Mouse (Mus musculus): ENCODE measurements around the gene Hsd3b6. TPM values are rescaled to one million over a fixed set of nuclear protein-coding genes. Genes with fewer than 3 reads are reported as not detected.
"Not testable (repeated sequence)": the region's sequence is repeated elsewhere in the genome, so short reads cannot be mapped to it uniquely, and the experiment has no call there.

Hsd3b6 gene
- polyA plus RNA-seq, 1 experiment from 2014 or later = 9.7 TPM

DNA sequence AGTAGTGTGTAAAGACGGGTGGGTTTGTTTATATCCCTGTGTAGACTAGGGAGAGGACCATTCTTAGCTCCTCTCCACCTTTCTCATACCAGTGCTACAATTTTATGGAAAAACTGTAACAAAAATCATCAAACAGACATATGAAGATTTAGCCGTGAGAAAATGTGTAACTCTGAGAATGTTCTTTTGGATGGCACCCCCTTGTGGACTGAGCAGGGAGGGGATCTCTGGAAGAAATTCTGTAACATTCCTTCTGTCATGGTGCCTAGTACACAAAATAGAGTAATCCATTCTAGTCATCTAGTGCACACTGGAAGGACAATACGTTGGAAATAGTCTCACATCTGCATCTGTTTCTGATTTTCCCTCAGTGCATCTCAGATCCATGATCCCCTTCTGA, 9.2 kb downstream of the Hsd3b6 start:
- not testable (repeated sequence) for H3K4me1 ChIP-seq (replicated peaks); H3K27ac ChIP-seq; ATAC-seq (ENCODE audit: low FRiP score); H3K9ac ChIP-seq; H3K4me2 ChIP-seq; H3K36me3 ChIP-seq; H3K9me3 ChIP-seq; H3K27me3 ChIP-seq; H3K4me3 ChIP-seq
- WGBS = 57% methylated on average over 3 of the region's 3 CpGs

GRCm38 (mm10) chr3:98786551-98786950, 27.7 kb downstream of the Hsd3b6 start:
- Histone ChIP-seq H3K9ac (no peak overlapping the region), H3K4me3 (no peak overlapping the region), H3K36me3 (no peaks in the 10 kb centered on the region), H3K9me3 (no peaks in the 10 kb centered on the region), H3K27ac (no peak overlapping the region), H3K27me3 (no peaks in the 10 kb centered on the region), H3K4me2 (no peak overlapping the region), H3K4me1 (replicated peaks) (no peaks in the 10 kb centered on the region)
- ATAC-seq (ENCODE audit: low FRiP score) = no peak
- 83% methylated on average over 2 of the region's 2 CpGs for WGBS

GRCm38 (mm10) chr3:98782181-98782868, 31.9 kb downstream of the Hsd3b6 start:
- Histone ChIP-seq H3K36me3 (no peaks in the 10 kb centered on the region), H3K4me3 (no peak overlapping the region), H3K9me3 (no peaks in the 10 kb centered on the region), H3K4me2 (no peak overlapping the region), H3K4me1 (replicated peaks) (no peaks in the 10 kb centered on the region), H3K27me3 (no peaks in the 10 kb centered on the region), H3K9ac (no peak overlapping the region), H3K27ac (no peak overlapping the region)
- no peak for ATAC-seq (ENCODE audit: low FRiP score)

- H3K4me3 ChIP-seq = no peak overlapping the region
- no peaks in the 10 kb centered on the region for H3K4me1 ChIP-seq (replicated peaks)
- no peak overlapping the region for H3K27ac ChIP-seq
- no peaks in the 10 kb centered on the region for H3K27me3 ChIP-seq
- no peak for ATAC-seq (ENCODE audit: low FRiP score)
- H3K9me3 ChIP-seq = no peaks in the 10 kb centered on the region
- no peaks in the 10 kb centered on the region for H3K36me3 ChIP-seq
- H3K4me2 ChIP-seq = no peak overlapping the region
- H3K9ac ChIP-seq = no peak overlapping the region
Observed at GRCm38 (mm10) chr3:98780921-98781320, 33.3 kb downstream of the Hsd3b6 start.

GRCm38 (mm10) chr3:98764155-98764554, 50.1 kb downstream of the Hsd3b6 start:
- H3K27me3 ChIP-seq = no peaks in the 10 kb centered on the region
- H3K4me3 ChIP-seq = no peak overlapping the region
- no peaks in the 10 kb centered on the region for H3K4me1 ChIP-seq (replicated peaks)
- H3K9me3 ChIP-seq = no peaks in the 10 kb centered on the region
- no peak for ATAC-seq (ENCODE audit: low FRiP score)
- H3K36me3 ChIP-seq = no peaks in the 10 kb centered on the region
- no peak overlapping the region for H3K27ac ChIP-seq
- H3K9ac ChIP-seq = no peak overlapping the region
- no peak overlapping the region for H3K4me2 ChIP-seq

- Histone ChIP-seq H3K27ac (no peak overlapping the region), H3K9me3 (no peaks in the 10 kb centered on the region), H3K27me3 (no peaks in the 10 kb centered on the region), H3K9ac (no peak overlapping the region), H3K4me1 (replicated peaks) (no peaks in the 10 kb centered on the region), H3K4me2 (no peak overlapping the region), H3K4me3 (no peak overlapping the region), H3K36me3 (no peaks in the 10 kb centered on the region)
- ATAC-seq (ENCODE audit: low FRiP score) = no peak
- WGBS = 92% methylated on average over 3 of the region's 3 CpGs
Observed at GRCm38 (mm10) chr3:98756836-98757235, 57.4 kb downstream of the Hsd3b6 start.

Other genes with a start within 250 kb of the Hsd3b6 start
- gene Gm10681, start 225.6 kb downstream of the Hsd3b6 start, polyA plus RNA-seq (2015; fragmentation: Nextera tagmentation; extraction: Ambion mirVana) = not detected in 2 replicates
- gene Hsd3b5, start 184.2 kb downstream of the Hsd3b6 start, polyA plus RNA-seq (2015; fragmentation: Nextera tagmentation; extraction: Ambion mirVana) = not detected in 2 replicates
- 0.05 TPM in 1 of 2 replicates, not detected in the other for gene Hsd3b2, start 89.9 kb downstream of the Hsd3b6 start, polyA plus RNA-seq (2015; fragmentation: Nextera tagmentation; extraction: Ambion mirVana)
- gene Hsd3b3, start 51.3 kb downstream of the Hsd3b6 start, polyA plus RNA-seq (2015; fragmentation: Nextera tagmentation; extraction: Ambion mirVana) = 0.27 and 0.36 TPM in 2 replicates
- 0.13 and 0.27 TPM in 2 replicates for gene Hsd3b1, start 45.4 kb upstream of the Hsd3b6 start, polyA plus RNA-seq (2015; fragmentation: Nextera tagmentation; extraction: Ambion mirVana)
- 0.25 TPM in 1 of 2 replicates, not detected in the other for gene Hao2, start 78.8 kb upstream of the Hsd3b6 start, polyA plus RNA-seq (2015; fragmentation: Nextera tagmentation; extraction: Ambion mirVana)

Measured in hindbrain, embryonic 13.5 days (tissue).